Comparison of ENCODE assay signal across 8 mouse cellular contexts in genomic region chr13:118714284-118715065, GRCm38 (mm10). TPM values are rescaled to one million over a fixed set of nuclear protein-coding genes. Genes with fewer than 3 reads are reported as not detected.
DNase-seq lines count a peak whose midpoint lies in the region; ATAC-seq lines count a peak whose summit lies in the region.
"Had no signal": no experiment of that assay in that cellular context is flagged by ENCODE, and none has a peak within 500 bp of the region (broad histone marks: within the 10 kb centered on the region; RNA-seq: fewer than 3 reads in every experiment).

No protein-coding gene starts in this region.

- H3K27ac ChIP-seq in lung, embryonic 15.5 days, result peak overlapping the region; percentile 82
- H3K27ac ChIP-seq in hindbrain, embryonic 10.5 days, result peak overlapping the region; percentile 76
- no peak overlapping the region for H3K27ac ChIP-seq in liver, embryonic 11.5 days (ENCODE audit: low read depth, low read length)
- no peak overlapping the region for H3K27ac ChIP-seq in neural tube, embryonic 15.5 days (replicated peaks)

- H3K27me3 ChIP-seq in lung, embryonic 15.5 days, result peaks cover 13% of the 10 kb centered on the region
- peaks cover 41% of the 10 kb centered on the region for H3K27me3 ChIP-seq in hindbrain, embryonic 10.5 days (ENCODE audit: insufficient read depth, poor library complexity, severe bottlenecking)
- peaks cover 34% of the 10 kb centered on the region for H3K27me3 ChIP-seq in liver, embryonic 11.5 days (replicated peaks; ENCODE audit: control insufficient read depth, insufficient read depth, low read length)
- peaks cover 20% of the 10 kb centered on the region for H3K27me3 ChIP-seq in neural tube, embryonic 15.5 days (replicated peaks)

- ATAC-seq in lung, embryonic 15.5 days (ENCODE audit: borderline replicate concordance, extremely low read depth, low FRiP score, low TSS enrichment), result peak; percentile 70
- ATAC-seq in liver, embryonic 11.5 days (replicated peaks; ENCODE audit: low FRiP score), result peak; percentile 41; the same call in 1 of the 2 replicates
- ATAC-seq in neural tube, embryonic 15.5 days (ENCODE audit: low FRiP score), result peak; percentile 66
- no peak for ATAC-seq in erythroblast, adult 5-6 weeks (replicated peaks; ENCODE audit: low FRiP score, poor library complexity, severe bottlenecking)

- peak overlapping the region; percentile 44 for H3K9ac ChIP-seq in lung, embryonic 15.5 days
- H3K9ac ChIP-seq in liver, embryonic 11.5 days (ENCODE audit: low read depth, low read length), result 0 out of 2 replicates have a peak overlapping the region, but pooled peaks have one; percentile 42
- peak overlapping the region; percentile 50 for H3K9ac ChIP-seq in neural tube, embryonic 15.5 days (replicated peaks)

- H3K36me3 ChIP-seq in lung, embryonic 15.5 days, result no peaks in the 10 kb centered on the region
- H3K36me3 ChIP-seq in hindbrain, embryonic 10.5 days, result no peaks in the 10 kb centered on the region
- H3K36me3 ChIP-seq in liver, embryonic 11.5 days (ENCODE audit: control insufficient read depth, insufficient read depth, low read length), result no peaks in the 10 kb centered on the region
- no peaks in the 10 kb centered on the region for H3K36me3 ChIP-seq in neural tube, embryonic 15.5 days

- no peak for DNase-seq in lung, postnatal 36 days
- peak; percentile 82 for DNase-seq in embryo, embryonic 9.5 days (ENCODE audit: extremely low spot score)
- peak; percentile 70 for DNase-seq in hindbrain, embryonic 10.5 days (ENCODE audit: low spot score)
- DNase-seq in liver, embryonic 11.5 days (ENCODE audit: low spot score), result peak; percentile 50

- under 1% methylated on average over 28 of the region's 36 CpGs for WGBS in lung, embryonic 15.5 days
- under 1% methylated on average over 35 of the region's 36 CpGs for WGBS in hindbrain, embryonic 10.5 days
- under 1% methylated on average over 32 of the region's 36 CpGs for WGBS in liver, embryonic 11.5 days
- WGBS in neural tube, embryonic 15.5 days, result under 1% methylated on average over 31 of the region's 36 CpGs

- peak overlapping the region; percentile 53 for H3K4me3 ChIP-seq in lung, embryonic 15.5 days
- peak overlapping the region; percentile 63 for H3K4me3 ChIP-seq in hindbrain, embryonic 10.5 days
- peak overlapping the region; percentile 50 for H3K4me3 ChIP-seq in liver, embryonic 11.5 days (ENCODE audit: low read depth, low read length)
- peak overlapping the region; percentile 55 for H3K4me3 ChIP-seq in neural tube, embryonic 15.5 days (replicated peaks)

- H3K4me1 ChIP-seq in lung, embryonic 15.5 days, result peaks cover 7% of the 10 kb centered on the region; the same call in 1 of the 2 replicates
- H3K4me1 ChIP-seq in hindbrain, embryonic 10.5 days (replicated peaks), result peaks cover 34% of the 10 kb centered on the region
- no peaks in the 10 kb centered on the region for H3K4me1 ChIP-seq in liver, embryonic 11.5 days (replicated peaks; ENCODE audit: control insufficient read depth, insufficient read depth, low read length)
- H3K4me1 ChIP-seq in neural tube, embryonic 15.5 days, result peaks cover 27% of the 10 kb centered on the region

- no peaks in the 10 kb centered on the region for H3K9me3 ChIP-seq in lung, embryonic 15.5 days
- H3K9me3 ChIP-seq in hindbrain, embryonic 10.5 days, result no peaks in the 10 kb centered on the region
- no peaks in the 10 kb centered on the region for H3K9me3 ChIP-seq in liver, embryonic 11.5 days (ENCODE audit: control insufficient read depth, low read length)
- no peaks in the 10 kb centered on the region for H3K9me3 ChIP-seq in neural tube, embryonic 15.5 days (replicated peaks)

- H3K4me2 ChIP-seq in lung, embryonic 15.5 days, result peak overlapping the region; percentile 79
- H3K4me2 ChIP-seq in liver, embryonic 11.5 days, result peak overlapping the region; percentile 83
- H3K4me2 ChIP-seq in neural tube, embryonic 15.5 days, result peak overlapping the region; percentile 99

RNA-seq across cellular contexts. Expression of gene Fgf10, which starts 44.9 kb away (rescaled TPM):
- polyA plus RNA-seq in lung, embryonic 15.5 days (2015; fragmentation: Nextera tagmentation; extraction: Ambion mirVana), result 16.3 and 17.0 TPM in 2 replicates
- 3.9 and 5.2 TPM in 2 replicates for polyA plus RNA-seq in hindbrain, embryonic 10.5 days (2016; fragmentation: Nextera tagmentation; extraction: Ambion mirVana)
- 2.2 and 2.4 TPM in 2 replicates for polyA plus RNA-seq in liver, embryonic 11.5 days (2014; fragmentation: Nextera tagmentation; extraction: Ambion mirVana)
- 2.3 and 2.8 TPM in 2 replicates for polyA plus RNA-seq in neural tube, embryonic 15.5 days (2015; fragmentation: Nextera tagmentation; extraction: Ambion mirVana)
- not detected in 2 replicates for total RNA-seq in erythroblast, adult 5-6 weeks (2015; ENCODE audit: low replicate concordance)
- total RNA-seq in erythroblast, adult 5-6 weeks (2017; ENCODE audit: low replicate concordance), result 0.98 TPM in 1 of 2 replicates, not detected in the other
- total RNA-seq: common myeloid progenitor, adult 5-6 weeks had no signal

Comparison
In these comparisons a context has a peak if more than half of its experiments do, and no peak if none do; other contexts are left out.
1. H3K27ac ChIP-seq: peak in lung, embryonic 15.5 days (single experiment) and hindbrain, embryonic 10.5 days (single experiment); none in liver, embryonic 11.5 days (single experiment) and neural tube, embryonic 15.5 days (single experiment).
2. Peak in every context shown above with its lines, with median percentiles within 50 percentile points of each other: H3K4me2 ChIP-seq, H3K4me3 ChIP-seq and H3K9ac ChIP-seq.